Mouse (Mus musculus): Measurements from ENCODE around the gene Uncx.

Uncx gene

GRCm38 (mm10) chr5:139543214-139543613 is at the start of gene Uncx:
Uncx (plus strand) TSS chr5:139543494.
- DNase-seq: peak; percentile 29

- DNase-seq: no peak
These were observed 49.6 kb upstream of the Uncx start for GRCm38 (mm10) chr5:139493690-139494089.

- DNase-seq: peak; percentile 46
These were observed 48.1 kb upstream of the Uncx start for GRCm38 (mm10) chr5:139495019-139495669.

GRCm38 (mm10) chr5:139496939-139497338 is 46.4 kb upstream of the Uncx start:
- no peak for DNase-seq

DNA sequence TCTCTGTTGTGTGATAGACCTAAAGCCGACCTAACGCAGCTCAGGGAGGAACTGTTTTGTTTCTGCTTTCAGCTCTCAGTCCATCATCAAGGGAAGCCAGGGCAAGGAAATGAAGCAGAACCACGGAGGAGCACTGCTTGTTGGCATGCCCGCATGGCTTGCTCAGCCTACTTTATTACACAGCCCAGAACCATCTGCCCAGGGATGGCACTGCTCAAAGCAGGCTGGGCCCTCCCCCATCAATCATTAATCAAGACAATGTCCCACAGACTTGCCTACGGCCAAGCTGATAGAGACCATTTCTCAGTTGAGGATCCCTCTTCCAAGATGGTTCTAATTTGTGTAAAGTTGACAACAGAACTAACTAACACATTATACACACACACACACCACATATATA is 44.5 kb upstream of the Uncx start:
- DNase-seq: no peak

- no peak for DNase-seq
These were observed 41.0 kb upstream of the Uncx start for GRCm38 (mm10) chr5:139502281-139502680.

- DNase-seq: peak; percentile 84
These were observed 38.2 kb upstream of the Uncx start for GRCm38 (mm10) chr5:139505073-139505606.

GRCm38 (mm10) chr5:139506207-139506606 is 37.1 kb upstream of the Uncx start:
- DNase-seq: peak; percentile 21

GRCm38 (mm10) chr5:139510682-139511366 is 32.5 kb upstream of the Uncx start:
- DNase-seq: no peak

DNA sequence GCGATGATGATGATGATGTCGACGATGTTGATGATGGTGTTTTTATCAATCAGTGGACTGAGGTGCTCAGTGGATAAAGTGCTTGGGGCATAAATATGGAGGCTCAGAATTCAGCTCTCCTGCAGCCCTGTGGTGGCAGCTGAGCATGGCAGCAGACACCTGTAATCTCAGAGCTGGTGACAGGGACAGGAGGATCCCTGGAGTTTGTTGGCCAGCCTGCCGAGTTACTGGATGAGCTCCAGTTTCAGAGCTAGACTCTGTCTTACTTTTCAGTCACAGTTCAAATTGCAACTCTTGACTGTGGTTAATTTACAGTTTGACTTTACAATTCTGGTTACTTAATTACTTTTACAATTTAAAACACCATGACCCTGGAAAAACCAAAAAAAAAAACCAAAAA is 31.1 kb upstream of the Uncx start:
- DNase-seq: no peak

DNA sequence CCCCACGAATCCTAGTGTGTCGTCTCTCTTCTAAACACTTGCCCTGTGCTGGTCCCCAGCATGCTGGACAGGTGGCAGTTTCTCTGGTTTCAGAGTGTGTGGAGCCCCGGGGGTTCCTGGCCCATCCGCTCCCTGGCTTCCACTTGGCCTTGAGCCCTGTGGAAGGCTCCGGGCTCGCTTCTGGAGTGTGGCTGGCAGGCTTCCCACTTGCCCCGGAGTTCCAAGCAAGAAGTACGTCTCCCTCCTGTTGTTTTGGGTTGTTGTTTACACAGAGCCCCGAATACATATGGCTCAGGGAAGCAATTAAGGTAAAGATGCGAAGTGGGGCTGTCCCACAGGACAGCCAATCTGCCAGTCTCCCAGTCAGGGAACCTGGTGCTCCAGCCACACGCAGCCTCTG is 27.0 kb upstream of the Uncx start:
- DNase-seq: no peak

- no peak for DNase-seq
These were observed 23.0 kb upstream of the Uncx start for GRCm38 (mm10) chr5:139520069-139520834.

- DNase-seq: peak; percentile 57
These were observed 21.3 kb upstream of the Uncx start for GRCm38 (mm10) chr5:139521987-139522386.

DNA sequence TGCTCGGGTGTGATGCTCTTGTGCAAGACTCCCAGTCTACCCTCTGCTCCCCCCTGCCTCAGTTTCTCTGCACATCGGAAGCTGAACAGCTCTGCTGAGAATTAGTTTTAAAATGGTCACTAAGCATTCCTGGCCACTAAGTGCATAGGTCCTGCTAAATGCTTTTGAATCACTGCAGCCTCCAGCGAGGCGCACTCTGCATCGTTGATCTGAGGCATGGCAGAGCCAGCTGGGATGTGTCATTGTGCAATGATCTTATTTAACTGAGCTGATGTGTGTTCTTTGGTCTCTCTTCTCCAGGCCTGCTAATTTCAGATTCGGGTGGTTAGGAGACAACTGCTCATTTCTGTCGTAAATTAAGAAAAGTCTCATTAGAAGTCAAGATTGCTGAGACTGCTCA is 14.4 kb upstream of the Uncx start:
- no peak for DNase-seq

- peak; percentile 79 for DNase-seq
These were observed 7.8 kb upstream of the Uncx start for GRCm38 (mm10) chr5:139535386-139535919.

DNA sequence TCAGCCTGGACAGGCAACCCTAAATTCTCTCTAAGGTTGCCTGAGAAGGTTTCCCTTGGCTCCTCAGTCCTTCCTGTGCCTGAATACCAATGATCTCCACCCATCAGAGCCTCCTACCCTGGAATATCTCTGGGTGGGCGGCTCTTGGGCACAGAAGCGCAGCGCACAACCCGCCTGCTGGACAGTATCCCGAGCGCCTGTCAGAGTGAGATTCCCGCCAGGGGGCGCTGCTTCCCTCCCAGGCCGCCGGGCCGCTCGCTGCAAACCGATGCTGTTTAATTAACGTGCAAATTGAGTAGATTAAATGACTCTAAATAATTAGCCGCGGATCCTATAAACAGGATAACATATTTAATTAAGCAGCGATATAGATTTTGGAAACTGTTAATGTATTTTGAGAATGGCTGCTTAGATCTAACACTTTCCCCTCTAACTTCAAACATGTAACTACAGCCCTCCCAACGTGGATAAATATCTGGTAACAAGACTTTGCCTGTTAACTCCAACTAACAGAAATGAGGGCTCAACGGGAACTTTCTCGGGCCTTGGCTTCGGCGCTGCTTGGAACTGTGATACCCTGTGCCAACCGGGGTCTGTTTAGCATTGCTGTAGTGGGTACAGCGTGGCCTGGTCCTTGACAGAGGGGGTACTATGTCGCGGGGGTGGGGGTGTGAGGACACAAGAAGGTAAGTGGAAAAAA is 6.9 kb upstream of the Uncx start:
- DNase-seq: peak; percentile 89

GRCm38 (mm10) chr5:139536911-139537738 is 6.2 kb upstream of the Uncx start:
- DNase-seq: peak; percentile 54

DNA sequence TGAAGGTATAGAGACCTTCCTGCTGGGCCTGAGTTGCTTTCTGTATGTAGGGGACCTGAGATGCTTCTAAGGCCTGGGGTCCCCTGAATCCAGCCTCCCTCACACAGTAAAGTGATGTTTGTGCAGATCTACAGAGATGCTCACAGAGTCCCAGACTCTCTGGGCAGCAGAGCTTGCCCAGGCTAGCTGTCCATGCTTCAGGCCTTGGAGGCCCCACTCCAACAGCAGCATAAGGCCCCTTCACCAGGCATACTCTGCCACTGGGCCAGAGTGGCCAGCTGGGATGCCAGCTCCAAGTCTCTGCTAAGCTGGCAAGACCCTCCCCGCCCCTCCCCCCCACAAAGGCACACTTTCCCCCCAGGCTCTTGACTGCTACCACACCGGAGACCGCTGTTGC is 5.6 kb upstream of the Uncx start:
- DNase-seq: peak; percentile 23

DNA sequence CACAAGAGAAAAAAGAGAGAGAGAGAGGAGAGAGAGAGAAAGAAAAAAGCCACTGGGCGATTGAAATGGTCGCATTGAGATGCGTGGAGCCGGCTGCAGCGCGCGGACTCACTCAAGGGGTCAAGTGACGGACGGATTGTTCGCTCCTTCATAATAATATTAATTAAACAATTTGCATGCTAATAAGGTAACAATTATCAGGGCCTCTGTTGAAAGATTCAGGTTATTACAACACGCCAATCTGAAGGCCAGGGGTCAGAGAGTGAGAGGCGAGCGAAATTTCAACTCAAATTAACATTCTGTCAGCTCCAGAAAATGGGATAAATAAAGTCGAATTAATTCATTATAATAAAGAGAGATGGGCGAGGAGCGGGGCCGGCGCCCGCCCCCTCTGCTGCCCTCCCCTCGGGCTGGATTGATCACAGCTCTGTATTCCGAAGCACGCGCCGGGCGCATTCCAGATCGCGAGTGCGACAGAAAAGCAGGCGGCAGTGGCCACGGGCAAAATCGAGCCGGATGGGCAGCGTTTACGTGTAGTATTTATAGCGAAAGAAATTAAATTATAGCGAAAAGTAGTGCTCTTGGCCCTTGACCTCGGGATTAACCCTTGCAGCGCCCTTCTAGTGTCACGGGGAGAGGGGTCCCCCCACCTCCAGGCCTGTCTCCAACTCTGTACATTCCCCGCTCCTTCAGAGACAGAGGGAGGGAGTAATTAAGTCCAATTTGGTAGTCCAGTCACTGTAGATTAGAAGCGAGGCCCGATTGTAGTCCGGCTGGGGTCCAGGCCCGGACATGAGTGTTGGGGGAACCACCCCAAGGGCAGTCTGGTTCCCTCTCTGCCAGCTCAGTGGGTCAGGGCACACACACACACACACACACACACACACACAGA is 1.9 kb upstream of the Uncx start:
- peak; percentile 69 for DNase-seq

- peak; percentile 21 for DNase-seq
These were observed 1.3 kb upstream of the Uncx start for GRCm38 (mm10) chr5:139542043-139542365.

GRCm38 (mm10) chr5:139542556-139542955 is 738 bp upstream of the Uncx start:
- DNase-seq: no peak

Measured in embryo, embryonic 11 days (tissue).